Mouse (Mus musculus): Measurements from ENCODE around the gene Gls. TPM values are rescaled to one million over a fixed set of nuclear protein-coding genes. Genes with fewer than 3 reads are reported as not detected.

Gls gene
- polyA plus RNA-seq, 1 experiment from 2014 or later: 51.9 TPM

DNA sequence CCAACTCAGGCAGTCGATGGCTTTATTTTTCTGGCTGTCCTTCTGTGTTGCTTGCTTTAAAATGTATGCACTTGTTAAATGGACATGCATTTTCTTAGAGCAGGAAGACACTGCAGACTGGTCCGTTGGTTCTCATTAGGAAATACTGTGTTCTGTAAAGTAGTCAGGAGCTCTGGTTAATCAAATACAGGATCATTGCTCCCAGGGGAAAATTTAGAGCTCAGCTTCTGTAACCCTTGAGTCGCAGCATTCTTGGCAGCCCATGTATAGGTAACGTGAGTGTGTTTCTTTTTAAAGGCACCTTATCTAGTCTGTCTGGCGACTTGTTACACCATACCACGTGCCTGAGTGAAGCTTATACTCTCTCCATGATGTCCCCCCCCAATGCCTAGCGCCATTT lies 84.9 kb downstream of the Gls start:
- Histone ChIP-seq H3K4me2 (ENCODE audit: low read length) (no peak overlapping the region), H3K27me3 (replicated peaks; ENCODE audit: control insufficient read depth, insufficient read depth, low read length) (no peaks in the 10 kb centered on the region), H3K27ac (ENCODE audit: low read depth) (no peak overlapping the region), H3K9ac (ENCODE audit: low read length) (no peak overlapping the region), H3K36me3 (ENCODE audit: control insufficient read depth, insufficient read depth, low read length) (0 out of 2 replicates have a peak, but pooled peaks cover 3% of the 10 kb centered on the region), H3K4me3 (ENCODE audit: low read depth, low read length) (no peak overlapping the region), H3K4me1 (replicated peaks; ENCODE audit: control insufficient read depth, insufficient read depth, low read length) (peaks cover 20% of the 10 kb centered on the region; the same call in 1 of the 2 replicates), H3K9me3 (ENCODE audit: control insufficient read depth, low read length) (no peaks in the 10 kb centered on the region)
- DNase-seq (ENCODE audit: low spot score) (no peak), ATAC-seq (replicated peaks; ENCODE audit: low FRiP score, low TSS enrichment, low read depth) (no peak)
- WGBS: 68% methylated on average over 7 of the region's 7 CpGs

GRCm38 (mm10) chr1:52147431-52147830 lies 85.6 kb downstream of the Gls start:
- no peak for DNase-seq (ENCODE audit: low spot score)
- no peak overlapping the region for H3K4me2 ChIP-seq (ENCODE audit: low read length)
- H3K9ac ChIP-seq (ENCODE audit: low read length): no peak overlapping the region
- 91% methylated on average over 2 of the region's 2 CpGs for WGBS
- ATAC-seq (replicated peaks; ENCODE audit: low FRiP score, low TSS enrichment, low read depth): no peak
- 0 out of 2 replicates have a peak, but pooled peaks cover 3% of the 10 kb centered on the region for H3K36me3 ChIP-seq (ENCODE audit: control insufficient read depth, insufficient read depth, low read length)
- H3K4me1 ChIP-seq (replicated peaks; ENCODE audit: control insufficient read depth, insufficient read depth, low read length): peaks cover 20% of the 10 kb centered on the region; the same call in 1 of the 2 replicates
- H3K27me3 ChIP-seq (replicated peaks; ENCODE audit: control insufficient read depth, insufficient read depth, low read length): no peaks in the 10 kb centered on the region
- no peak overlapping the region for H3K27ac ChIP-seq (ENCODE audit: low read depth)
- H3K9me3 ChIP-seq (ENCODE audit: control insufficient read depth, low read length): no peaks in the 10 kb centered on the region
- no peak overlapping the region for H3K4me3 ChIP-seq (ENCODE audit: low read depth, low read length)

GRCm38 (mm10) chr1:52146214-52146970 lies 86.6 kb downstream of the Gls start:
- Histone ChIP-seq H3K9me3 (ENCODE audit: control insufficient read depth, low read length) (no peaks in the 10 kb centered on the region), H3K4me1 (replicated peaks; ENCODE audit: control insufficient read depth, insufficient read depth, low read length) (peaks cover 20% of the 10 kb centered on the region; the same call in 1 of the 2 replicates), H3K4me2 (ENCODE audit: low read length) (no peak overlapping the region), H3K27ac (ENCODE audit: low read depth) (no peak overlapping the region), H3K9ac (ENCODE audit: low read length) (no peak overlapping the region), H3K27me3 (replicated peaks; ENCODE audit: control insufficient read depth, insufficient read depth, low read length) (no peaks in the 10 kb centered on the region), H3K36me3 (ENCODE audit: control insufficient read depth, insufficient read depth, low read length) (0 out of 2 replicates have a peak, but pooled peaks cover 3% of the 10 kb centered on the region), H3K4me3 (ENCODE audit: low read depth, low read length) (no peak overlapping the region)
- 57% methylated on average over 12 of the region's 12 CpGs for WGBS
- ATAC-seq (replicated peaks; ENCODE audit: low FRiP score, low TSS enrichment, low read depth) (peak; percentile 61; the same call in 1 of the 2 replicates), DNase-seq (ENCODE audit: low spot score) (no peak)

DNA sequence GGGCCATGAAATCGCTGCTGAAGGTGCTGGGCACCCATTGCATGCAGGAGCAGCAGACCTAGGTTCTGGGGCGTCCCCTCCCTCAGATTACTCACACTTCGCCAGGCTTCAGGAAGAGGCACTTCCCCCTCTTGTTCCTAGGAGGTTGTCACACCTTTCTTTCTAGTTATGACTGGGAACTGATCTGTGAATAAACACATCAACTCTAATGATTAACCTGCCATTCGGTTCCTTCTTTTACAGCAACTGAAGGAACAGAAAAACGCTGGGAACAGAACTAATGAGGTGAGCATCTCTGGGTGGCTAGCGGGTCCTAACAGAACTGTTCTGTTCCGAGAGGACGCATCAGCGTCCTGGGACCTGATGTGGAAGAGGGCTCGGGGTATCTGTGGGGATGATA lies 88.1 kb downstream of the Gls start:
- Histone ChIP-seq H3K27me3 (replicated peaks; ENCODE audit: control insufficient read depth, insufficient read depth, low read length) (no peaks in the 10 kb centered on the region), H3K4me2 (ENCODE audit: low read length) (no peak overlapping the region), H3K4me3 (ENCODE audit: low read depth, low read length) (no peak overlapping the region), H3K4me1 (replicated peaks; ENCODE audit: control insufficient read depth, insufficient read depth, low read length) (0 out of 2 replicates have a peak, but pooled peaks cover 8% of the 10 kb centered on the region), H3K9ac (ENCODE audit: low read length) (no peak overlapping the region), H3K9me3 (ENCODE audit: control insufficient read depth, low read length) (no peaks in the 10 kb centered on the region), H3K36me3 (ENCODE audit: control insufficient read depth, insufficient read depth, low read length) (0 out of 2 replicates have a peak, but pooled peaks cover 3% of the 10 kb centered on the region), H3K27ac (ENCODE audit: low read depth) (no peak overlapping the region)
- 71% methylated on average over 10 of the region's 10 CpGs for WGBS
- no peak for DNase-seq (ENCODE audit: low spot score)
- no peak; the same call in 1 of the 2 replicates for ATAC-seq (replicated peaks; ENCODE audit: low FRiP score, low TSS enrichment, low read depth)

GRCm38 (mm10) chr1:52143596-52144156 lies 89.4 kb downstream of the Gls start:
- Histone ChIP-seq H3K4me3 (ENCODE audit: low read depth, low read length) (no peak overlapping the region), H3K36me3 (ENCODE audit: control insufficient read depth, insufficient read depth, low read length) (0 out of 2 replicates have a peak, but pooled peaks cover 3% of the 10 kb centered on the region), H3K27ac (ENCODE audit: low read depth) (no peak overlapping the region), H3K27me3 (replicated peaks; ENCODE audit: control insufficient read depth, insufficient read depth, low read length) (no peaks in the 10 kb centered on the region), H3K4me2 (ENCODE audit: low read length) (no peak overlapping the region), H3K9me3 (ENCODE audit: control insufficient read depth, low read length) (no peaks in the 10 kb centered on the region), H3K9ac (ENCODE audit: low read length) (no peak overlapping the region), H3K4me1 (replicated peaks; ENCODE audit: control insufficient read depth, insufficient read depth, low read length) (0 out of 2 replicates have a peak, but pooled peaks cover 6% of the 10 kb centered on the region)
- ATAC-seq (replicated peaks; ENCODE audit: low FRiP score, low TSS enrichment, low read depth): no peak
- DNase-seq (ENCODE audit: low spot score): no peak
- WGBS: 85% methylated on average over 7 of the region's 7 CpGs

- H3K36me3 ChIP-seq (ENCODE audit: control insufficient read depth, insufficient read depth, low read length): 0 out of 2 replicates have a peak, but pooled peaks cover 3% of the 10 kb centered on the region
- no peaks in the 10 kb centered on the region for H3K27me3 ChIP-seq (replicated peaks; ENCODE audit: control insufficient read depth, insufficient read depth, low read length)
- DNase-seq (ENCODE audit: low spot score) (no peak), ATAC-seq (replicated peaks; ENCODE audit: low FRiP score, low TSS enrichment, low read depth) (no peak)
- H3K9ac ChIP-seq (ENCODE audit: low read length): no peak overlapping the region
- no peak overlapping the region for H3K27ac ChIP-seq (ENCODE audit: low read depth)
- H3K4me3 ChIP-seq (ENCODE audit: low read depth, low read length): no peak overlapping the region
- 0 out of 2 replicates have a peak, but pooled peaks cover 6% of the 10 kb centered on the region for H3K4me1 ChIP-seq (replicated peaks; ENCODE audit: control insufficient read depth, insufficient read depth, low read length)
- H3K4me2 ChIP-seq (ENCODE audit: low read length): no peak overlapping the region
- 76% methylated on average over 4 of the region's 4 CpGs for WGBS
- no peaks in the 10 kb centered on the region for H3K9me3 ChIP-seq (ENCODE audit: control insufficient read depth, low read length)
These were observed 89.8 kb downstream of the Gls start for GRCm38 (mm10) chr1:52143191-52143590.

DNA sequence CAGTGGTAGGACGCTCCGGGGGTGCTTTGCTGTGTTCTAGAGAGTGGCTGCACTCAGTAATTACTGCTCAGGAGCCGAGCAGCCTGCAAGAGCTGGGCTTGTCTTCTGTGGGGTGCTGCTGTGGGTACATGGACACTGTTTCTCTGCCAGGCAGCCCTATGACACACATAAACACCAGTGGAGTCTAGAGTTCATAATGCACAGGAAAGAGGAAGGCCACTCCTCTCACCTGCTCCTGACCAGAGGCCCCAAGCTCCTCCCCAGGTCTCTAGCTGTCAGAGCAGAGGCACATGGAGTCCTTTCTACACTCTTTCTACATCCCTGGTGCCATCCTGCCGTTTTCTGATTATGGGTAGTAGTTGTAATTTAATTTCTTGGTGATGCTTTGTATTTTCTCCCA lies 90.9 kb downstream of the Gls start:
- no peak overlapping the region for H3K4me2 ChIP-seq (ENCODE audit: low read length)
- H3K9ac ChIP-seq (ENCODE audit: low read length): no peak overlapping the region
- H3K4me1 ChIP-seq (replicated peaks; ENCODE audit: control insufficient read depth, insufficient read depth, low read length): 0 out of 2 replicates have a peak, but pooled peaks cover 6% of the 10 kb centered on the region
- H3K27ac ChIP-seq (ENCODE audit: low read depth): no peak overlapping the region
- no peak for DNase-seq (ENCODE audit: low spot score)
- WGBS: 67% methylated on average over 4 of the region's 4 CpGs
- H3K4me3 ChIP-seq (ENCODE audit: low read depth, low read length): no peak overlapping the region
- H3K27me3 ChIP-seq (replicated peaks; ENCODE audit: control insufficient read depth, insufficient read depth, low read length): no peaks in the 10 kb centered on the region
- H3K9me3 ChIP-seq (ENCODE audit: control insufficient read depth, low read length): no peaks in the 10 kb centered on the region
- no peak for ATAC-seq (replicated peaks; ENCODE audit: low FRiP score, low TSS enrichment, low read depth)
- 0 out of 2 replicates have a peak, but pooled peaks cover 7% of the 10 kb centered on the region for H3K36me3 ChIP-seq (ENCODE audit: control insufficient read depth, insufficient read depth, low read length)

DNA sequence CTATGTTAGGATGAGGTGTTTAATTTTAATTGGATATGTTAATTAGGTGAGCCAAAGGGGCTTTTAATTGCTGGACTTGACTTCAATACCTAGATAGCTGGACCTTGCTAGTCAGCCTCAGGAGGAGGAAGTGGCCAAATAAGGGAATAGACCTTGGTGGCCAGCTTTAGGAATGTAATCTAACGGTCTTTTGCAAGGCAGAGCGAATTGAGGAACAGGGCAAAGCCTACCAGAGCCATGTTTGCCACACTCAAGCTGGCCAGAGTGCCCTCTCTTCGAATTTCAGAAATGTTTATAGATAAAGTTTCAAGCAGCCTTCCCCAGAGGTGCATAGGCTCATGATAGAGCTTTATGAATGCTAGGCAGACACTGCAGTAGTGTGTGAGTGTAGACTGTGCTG lies 91.5 kb downstream of the Gls start:
- no peaks in the 10 kb centered on the region for H3K9me3 ChIP-seq (ENCODE audit: control insufficient read depth, low read length)
- DNase-seq (ENCODE audit: low spot score) (no peak), ATAC-seq (replicated peaks; ENCODE audit: low FRiP score, low TSS enrichment, low read depth) (no peak)
- H3K27ac ChIP-seq (ENCODE audit: low read depth): no peak overlapping the region
- H3K4me3 ChIP-seq (ENCODE audit: low read depth, low read length): no peak overlapping the region
- H3K9ac ChIP-seq (ENCODE audit: low read length): no peak overlapping the region
- no peaks in the 10 kb centered on the region for H3K27me3 ChIP-seq (replicated peaks; ENCODE audit: control insufficient read depth, insufficient read depth, low read length)
- H3K36me3 ChIP-seq (ENCODE audit: control insufficient read depth, insufficient read depth, low read length): 0 out of 2 replicates have a peak, but pooled peaks cover 7% of the 10 kb centered on the region
- no peak overlapping the region for H3K4me2 ChIP-seq (ENCODE audit: low read length)
- 56% methylated on average over 3 of the region's 3 CpGs for WGBS
- H3K4me1 ChIP-seq (replicated peaks; ENCODE audit: control insufficient read depth, insufficient read depth, low read length): 0 out of 2 replicates have a peak, but pooled peaks cover 2% of the 10 kb centered on the region
